ENCODE assay signal across 9 mouse cellular contexts in the genomic region with DNA sequence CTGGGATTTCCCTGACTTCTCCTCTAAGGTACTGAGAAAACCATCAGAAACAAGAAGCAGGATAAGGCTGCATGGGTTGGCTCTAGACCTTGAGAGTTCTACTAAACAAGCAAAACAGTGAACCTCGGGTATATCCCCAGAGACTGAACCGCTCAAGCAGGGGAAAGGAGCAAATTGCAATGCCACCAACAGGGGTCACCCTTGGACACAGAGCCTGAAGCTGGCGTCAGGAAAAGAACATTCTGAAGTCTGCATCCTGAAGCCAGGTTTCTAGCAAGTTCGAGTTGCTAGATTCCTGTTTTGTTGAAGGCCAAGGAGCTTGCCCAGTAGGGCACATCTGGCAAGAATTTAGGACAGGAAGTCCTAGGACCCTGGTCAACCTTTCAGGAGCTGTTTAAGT. TPM values are rescaled to one million over a fixed set of nuclear protein-coding genes. Genes with fewer than 3 reads are reported as not detected.
A peak's percentile ranks its signal among the peaks of the same experiment; 100 is the strongest.
DNase-seq lines count a peak whose midpoint lies in the region; ATAC-seq and TF ChIP-seq lines count a peak whose summit lies in the region.
"Had no signal": no experiment of that assay in that cellular context is flagged by ENCODE, and none has a peak within 500 bp of the region (broad histone marks: within the 10 kb centered on the region; RNA-seq: fewer than 3 reads in every experiment).

No protein-coding gene starts in this region.

- no peak for TF ChIP-seq POLR2A in thymus, adult 2 months (IDR thresholded peaks at IDR 0.05; ENCODE audit: control insufficient read depth, extremely low read depth, insufficient read depth, low read length, poor library complexity)

- peak; percentile 92 for TF ChIP-seq CTCF in Patski (IDR thresholded peaks at IDR 0.05)
- peak; percentile 75 for TF ChIP-seq CTCF in left cerebral cortex, adult 2 months (IDR thresholded peaks at IDR 0.05)
- peak; percentile 46; the same call in 1 of the 2 replicates for TF ChIP-seq CTCF in thymus, adult 2 months (IDR thresholded peaks at IDR 0.05; ENCODE audit: borderline replicate concordance, control insufficient read depth, extremely low read depth, insufficient read depth, low read length, poor library complexity)

- H3K9ac ChIP-seq in hindbrain, embryonic 13.5 days: no peak overlapping the region
- H3K9ac ChIP-seq: embryonic facial prominence, embryonic 13.5 days had no signal

- no peak overlapping the region for H3K4me3 ChIP-seq in hindbrain, embryonic 10.5 days
- H3K4me3 ChIP-seq in hindbrain, embryonic 13.5 days: no peak overlapping the region
- no peak overlapping the region for H3K4me3 ChIP-seq in left cerebral cortex, adult 2 months
- no peak overlapping the region for H3K4me3 ChIP-seq in thymus, adult 2 months (ENCODE audit: control insufficient read depth, insufficient read depth, low read length)
- H3K4me3 ChIP-seq: embryonic facial prominence, embryonic 13.5 days had no signal

- H3K27ac ChIP-seq in hindbrain, embryonic 10.5 days: no peak overlapping the region
- no peak overlapping the region for H3K27ac ChIP-seq in hindbrain, embryonic 13.5 days
- H3K27ac ChIP-seq in left cerebral cortex, adult 2 months: no peak overlapping the region
- no peak overlapping the region for H3K27ac ChIP-seq in thymus, adult 2 months (ENCODE audit: control insufficient read depth, insufficient read depth, low read length)
- H3K27ac ChIP-seq: embryonic facial prominence, embryonic 13.5 days had no signal

- H3K4me1 ChIP-seq in hindbrain, embryonic 10.5 days (replicated peaks): peaks cover 22% of the 10 kb centered on the region
- peaks cover 17% of the 10 kb centered on the region for H3K4me1 ChIP-seq in hindbrain, embryonic 13.5 days (replicated peaks)
- no peaks in the 10 kb centered on the region; the same call in 1 of the 2 replicates for H3K4me1 ChIP-seq in thymus, adult 2 months (replicated peaks; ENCODE audit: control insufficient read depth, insufficient read depth, low read length)

- no peak for ATAC-seq in hindbrain, embryonic 13.5 days (ENCODE audit: low FRiP score)
- peak; percentile 45 for ATAC-seq in Patski

- peaks cover 43% of the 10 kb centered on the region for H3K27me3 ChIP-seq in hindbrain, embryonic 10.5 days (ENCODE audit: insufficient read depth, poor library complexity, severe bottlenecking)
- peaks cover 41% of the 10 kb centered on the region for H3K27me3 ChIP-seq in hindbrain, embryonic 13.5 days
- no peaks in the 10 kb centered on the region for H3K27me3 ChIP-seq in Patski
- peaks cover 9% of the 10 kb centered on the region; the same call in 1 of the 2 replicates for H3K27me3 ChIP-seq in thymus, adult 2 months (ENCODE audit: control insufficient read depth, insufficient read depth, low read length)

- POLR2A ChIA-PET in Patski (lab: Charles Lee): no interaction called here

- no peak overlapping the region for H3K4me2 ChIP-seq in hindbrain, embryonic 13.5 days
- H3K4me2 ChIP-seq: embryonic facial prominence, embryonic 13.5 days had no signal

- intact Hi-C loops in left cerebral cortex, adult 2 months (cut with DNase I): no loop called here

- no peaks in the 10 kb centered on the region for H3K36me3 ChIP-seq in hindbrain, embryonic 10.5 days
- no peaks in the 10 kb centered on the region for H3K36me3 ChIP-seq in hindbrain, embryonic 13.5 days
- no peaks in the 10 kb centered on the region for H3K36me3 ChIP-seq in thymus, adult 2 months (ENCODE audit: control insufficient read depth, insufficient read depth, low read length)
- H3K36me3 ChIP-seq: embryonic facial prominence, embryonic 13.5 days had no signal

- in situ Hi-C loops in Patski (cut with MboI; ENCODE audit: low pct_unique_long_range_greater_than_20kb): loop anchor here (5.0 to 10.0 kb wide), 3 partner anchors 188 to 346 kb away; no protein-coding TSS in a partner anchor

- CTCF ChIA-PET in Patski (lab: Charles Lee): interaction anchor here (0.7 to 8.8 kb wide), 34 partner anchors 8 to 357 kb away, joined by 3 to 184 read pairs (median 4); a partner anchor contains a TSS

- H3K9me3 ChIP-seq in hindbrain, embryonic 10.5 days: no peaks in the 10 kb centered on the region
- H3K9me3 ChIP-seq in hindbrain, embryonic 13.5 days: no peaks in the 10 kb centered on the region
- H3K9me3 ChIP-seq: embryonic facial prominence, embryonic 13.5 days had no signal

- WGBS in hindbrain, embryonic 10.5 days: 17% methylated on average over 4 of the region's 4 CpGs
- WGBS in hindbrain, embryonic 13.5 days: 15% methylated on average over 4 of the region's 4 CpGs
- WGBS in thymus, adult 2 months: 2% methylated on average over 4 of the region's 4 CpGs

- peak; percentile 61 for DNase-seq in hindbrain, embryonic 10.5 days (ENCODE audit: low spot score)
- DNase-seq in Patski (ENCODE audit: low read depth, low spot score): no peak
- DNase-seq in cerebellum, postnatal 14 days: peak; percentile 88
- DNase-seq in heart, adult 9 months (ENCODE audit: low spot score in 2 of 2): peak; percentile 13 to 56
- peak; percentile 64 to 72 for DNase-seq in left cerebral cortex, adult 2 months (ENCODE audit: extremely low spot score in 1 of 2, low spot score in 2 of 2)
- DNase-seq in naive thymus-derived CD4-positive, alpha-beta T cell, adult 2 months (ENCODE audit: low read depth): peak; percentile 72
- peak; percentile 80 for DNase-seq in thymus, adult 2 months

RNA-seq across cellular contexts. Expression of a gene that starts 2.7 kb away (rescaled TPM):
- polyA plus RNA-seq in hindbrain, embryonic 10.5 days (2016; fragmentation: Nextera tagmentation; extraction: Ambion mirVana): 0.33 and 0.40 TPM in 2 replicates
- 0.41 and 0.49 TPM in 2 replicates for polyA plus RNA-seq in hindbrain, embryonic 13.5 days (2015; fragmentation: Nextera tagmentation; extraction: Ambion mirVana)
- 52.6 TPM for polyA plus RNA-seq in Patski (2021)
- 10 to 100 TPM; 16.3 to 16.9 TPM for total RNA-seq in left cerebral cortex, adult 2 months (2021)
- polyA plus RNA-seq in thymus, adult 2 months (2012; rRNA removed): 0.59 and 0.63 TPM in 2 replicates

Comparison
In these comparisons a context has a peak if more than half of its experiments do, and no peak if none do; other contexts are left out.
1. RNA of a gene that starts 2.7 kb away (polyA plus RNA-seq): 52.6 TPM in Patski (single experiment); 0.59 to 0.63 TPM in thymus, adult 2 months, 0.41 to 0.49 TPM in hindbrain, embryonic 13.5 days and 0.33 to 0.40 TPM in hindbrain, embryonic 10.5 days; every median in the first group is over 10 times any median in the second.
2. Peak in every context shown above with its lines, with median percentiles within 50 percentile points of each other: CTCF ChIP-seq.